Mouse (Mus musculus) embryonic stem cell, embryonic (primary cell): Measurements from ENCODE around the gene Corin.

Experiments used
- CTCF ChIA-PET, 4 experiments: fragments of 300-600 bp in 2 of 4; fragments of 350-600 bp in 2 of 4; sonication (Branson Sonifier 250); formaldehyde crosslinking; loops; one replicate each; lab custom pipeline; 2022; ENCODE audit warnings: inconsistent platforms in 2 of 4; lab: Charles Lee
- POLR2A ChIA-PET, 4 experiments: fragments of 300-600 bp in 2 of 4; fragments of 350-600 bp in 2 of 4; sonication (Branson Sonifier 250); formaldehyde crosslinking; loops; one replicate each; lab custom pipeline; 2022; ENCODE audit warnings: antibody characterized with exemption in 4 of 4, inconsistent platforms in 1 of 4; lab: Charles Lee

The Corin gene

GRCm38 (mm10) chr5:72259298-72259621 lies 245.0 kb downstream of the Corin start:
- CTCF ChIA-PET: no interaction called here
- POLR2A ChIA-PET: no interaction called here

- ChIA-PET POLR2A (no interaction called here), CTCF (interaction anchor here in 1 of 4 experiments (0.6 kb wide), 1 partner anchor 27 kb away, joined by 3 read pairs; no protein-coding TSS in a partner anchor)
Observed at GRCm38 (mm10) chr5:72258409-72259297, 245.6 kb downstream of the Corin start.

- POLR2A ChIA-PET: interaction anchor here in 1 of 4 experiments (0.6 to 0.7 kb wide), 2 partner anchors 9 to 32 kb away, joined by 3 read pairs; no protein-coding TSS in a partner anchor
Observed at GRCm38 (mm10) chr5:72257084-72257483, 247.2 kb downstream of the Corin start.

GRCm38 (mm10) chr5:72254958-72255357 lies 249.3 kb downstream of the Corin start:
- ChIA-PET POLR2A (interaction anchor here in 1 of 4 experiments (0.6 kb wide), 1 partner anchor 325 kb away, joined by 3 read pairs; no protein-coding TSS in a partner anchor), CTCF (interaction anchor here in 1 of 4 experiments (0.7 kb wide), 1 partner anchor 20 kb away, joined by 3 read pairs; no protein-coding TSS in a partner anchor)

More at GRCm38 (mm10) chr5:72257084-72257483, 247.2 kb downstream of the Corin start:
- CTCF ChIA-PET: interaction anchor here in 1 of 4 experiments (0.6 kb wide), 1 partner anchor 1245 kb away, joined by 3 read pairs; no protein-coding TSS in a partner anchor

- ChIA-PET POLR2A (interaction anchor here in 1 of 4 experiments (0.5 kb wide), 1 partner anchor 59 kb away, joined by 3 read pairs; no protein-coding TSS in a partner anchor), CTCF (no interaction called here)
Observed at GRCm38 (mm10) chr5:72250180-72250579, 254.1 kb downstream of the Corin start.
